ENCODE assay signal across 9 mouse cellular contexts in the genomic region with DNA sequence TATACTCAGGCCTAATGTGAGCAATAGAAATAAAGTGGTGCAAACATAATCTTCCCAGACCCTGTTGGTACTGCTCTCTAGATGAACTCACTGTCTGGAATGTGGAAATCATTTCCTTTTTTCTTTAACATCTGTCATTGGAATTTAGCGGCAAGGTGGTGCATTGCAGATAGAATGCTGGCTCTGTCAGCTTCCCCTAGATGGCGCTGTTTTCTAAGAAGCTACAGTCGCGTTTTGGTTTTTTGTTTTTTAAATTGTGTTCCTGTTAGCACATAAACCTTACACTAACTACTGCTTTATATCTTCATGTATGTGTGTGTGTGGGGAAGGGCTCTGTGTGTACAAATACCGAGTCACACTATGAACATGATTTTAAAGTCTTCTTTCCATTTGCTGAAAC. TPM values are rescaled to one million over a fixed set of nuclear protein-coding genes. Genes with fewer than 3 reads are reported as not detected.
DNase-seq lines count a peak whose midpoint lies in the region; ATAC-seq and TF ChIP-seq lines count a peak whose summit lies in the region.
"Had no signal": no experiment of that assay in that cellular context is flagged by ENCODE, and none has a peak within 500 bp of the region (broad histone marks: within the 10 kb centered on the region; RNA-seq: fewer than 3 reads in every experiment).

No protein-coding gene starts in this region.

- no peaks in the 10 kb centered on the region for H3K27me3 ChIP-seq in forebrain, embryonic 16.5 days (replicated peaks; ENCODE audit: control insufficient read depth, insufficient read depth, low read length)
- no peaks in the 10 kb centered on the region for H3K27me3 ChIP-seq in limb, embryonic 14.5 days (ENCODE audit: control insufficient read depth, insufficient read depth, low read length)

- ATAC-seq in forebrain, embryonic 16.5 days, result peak; percentile 69
- peak; percentile 53; the same call in 1 of the 2 replicates for ATAC-seq in limb, embryonic 14.5 days (ENCODE audit: low FRiP score, low read depth)

- 0 out of 2 replicates have a peak, but pooled peaks cover 3% of the 10 kb centered on the region for H3K4me1 ChIP-seq in forebrain, embryonic 16.5 days (replicated peaks; ENCODE audit: control insufficient read depth, insufficient read depth, low read length)
- H3K4me1 ChIP-seq in limb, embryonic 14.5 days (ENCODE audit: control insufficient read depth, insufficient read depth, low read length), result no peaks in the 10 kb centered on the region

- no peak overlapping the region for H3K27ac ChIP-seq in forebrain, embryonic 16.5 days (ENCODE audit: low read length)
- H3K27ac ChIP-seq in limb, embryonic 14.5 days (replicated peaks; ENCODE audit: low read depth, low read length), result no peak overlapping the region

- DNase-seq in layer of hippocampus, postnatal 14 days (ENCODE audit: low spot score in 2 of 2), result peak; percentile 16 to 52
- DNase-seq in layer of hippocampus, adult 9-11 months, result no peak
- DNase-seq in ES-CJ7 (ENCODE audit: low read depth, low spot score), result peak; percentile 48
- DNase-seq in c-Kit-positive CD71-positive TER-119-negative erythroid progenitor cells, embryonic 14.5 days (ENCODE audit: low read depth), result peak; percentile 10
- peak; percentile 83 for DNase-seq in limb, embryonic 14.5 days (ENCODE audit: low spot score)
- peak; percentile 32 for DNase-seq in retina, postnatal 7 days (ENCODE audit: low read depth, low spot score)
- DNase-seq in urinary bladder, postnatal 10 days (ENCODE audit: low spot score), result no peak

- TF ChIP-seq POLR2A in limb, embryonic 14.5 days (IDR thresholded peaks at IDR 0.05; ENCODE audit: borderline replicate concordance, extremely low read depth, insufficient read depth, insufficient read length), result no peak

- no peak overlapping the region for H3K4me2 ChIP-seq in forebrain, embryonic 16.5 days (ENCODE audit: low read length)
- no peak overlapping the region for H3K4me2 ChIP-seq in limb, embryonic 14.5 days (replicated peaks; ENCODE audit: low read depth, low read length, severe bottlenecking)

- no peak overlapping the region for H3K9ac ChIP-seq in forebrain, embryonic 16.5 days (replicated peaks; ENCODE audit: low read depth, low read length)
- no peak overlapping the region for H3K9ac ChIP-seq in limb, embryonic 14.5 days (ENCODE audit: low read depth, low read length, severe bottlenecking)

- no peak overlapping the region for H3K4me3 ChIP-seq in forebrain, embryonic 16.5 days (replicated peaks; ENCODE audit: low read length)
- no peak overlapping the region for H3K4me3 ChIP-seq in limb, embryonic 14.5 days (replicated peaks; ENCODE audit: low read length)

- WGBS in forebrain, embryonic 16.5 days, result 4% methylated on average over 5 of the region's 5 CpGs
- WGBS in limb, embryonic 14.5 days, result 3% methylated on average over 5 of the region's 5 CpGs

- no peaks in the 10 kb centered on the region for H3K9me3 ChIP-seq in forebrain, embryonic 16.5 days (ENCODE audit: control insufficient read depth, low read length)
- no peaks in the 10 kb centered on the region for H3K9me3 ChIP-seq in limb, embryonic 14.5 days (ENCODE audit: control insufficient read depth, low read length)

- H3K36me3 ChIP-seq in forebrain, embryonic 16.5 days (ENCODE audit: control insufficient read depth, insufficient read depth), result no peaks in the 10 kb centered on the region
- no peaks in the 10 kb centered on the region for H3K36me3 ChIP-seq in limb, embryonic 14.5 days (ENCODE audit: control insufficient read depth, insufficient read depth, low read length)

RNA-seq across cellular contexts. Expression of gene C030005K15Rik, which starts 13.9 kb away (rescaled TPM):
- total RNA-seq in layer of hippocampus, postnatal 14 days (2021), result under 1 TPM; 0.28 to 0.52 TPM
- polyA plus RNA-seq in forebrain, embryonic 16.5 days (2015; fragmentation: Nextera tagmentation; extraction: Ambion mirVana), result not detected in 2 replicates
- polyA plus RNA-seq in limb, embryonic 14.5 days (2012; rRNA removed), result not detected in 2 replicates
- polyA plus RNA-seq in limb, embryonic 14.5 days (2014; fragmentation: Nextera tagmentation; extraction: Ambion mirVana), result not detected in 2 replicates
- polyA plus RNA-seq: lung, embryonic 16.5 days had no signal

RNA-seq across cellular contexts. Expression of gene Ccer1, which starts 19.8 kb away (rescaled TPM):
- not detected for total RNA-seq in layer of hippocampus, postnatal 14 days (2021)
- polyA plus RNA-seq in forebrain, embryonic 16.5 days (2015; fragmentation: Nextera tagmentation; extraction: Ambion mirVana), result not detected in 2 replicates
- not detected in 2 replicates for polyA plus RNA-seq in limb, embryonic 14.5 days (2012; rRNA removed)
- not detected in 2 replicates for polyA plus RNA-seq in limb, embryonic 14.5 days (2014; fragmentation: Nextera tagmentation; extraction: Ambion mirVana)
- polyA plus RNA-seq: lung, embryonic 16.5 days had no signal

Comparison
In these comparisons a context has a peak if more than half of its experiments do, and no peak if none do; other contexts are left out.
1. DNase-seq: peak in layer of hippocampus, postnatal 14 days (2 of 2), ES-CJ7 (single experiment), c-Kit-positive CD71-positive TER-119-negative erythroid progenitor cells, embryonic 14.5 days (single experiment), limb, embryonic 14.5 days (single experiment) and retina, postnatal 7 days (single experiment); none in layer of hippocampus, adult 9-11 months (single experiment) and urinary bladder, postnatal 10 days (single experiment).